Mouse (Mus musculus): ENCODE measurements around the gene Gm20422. TPM values are rescaled to one million over a fixed set of nuclear protein-coding genes. Genes with fewer than 3 reads are reported as not detected.

Gene Gm20422
- polyA plus RNA-seq (2014; fragmentation: Nextera tagmentation; extraction: Ambion mirVana), result 1.4 and 1.6 TPM in 2 replicates

DNA sequence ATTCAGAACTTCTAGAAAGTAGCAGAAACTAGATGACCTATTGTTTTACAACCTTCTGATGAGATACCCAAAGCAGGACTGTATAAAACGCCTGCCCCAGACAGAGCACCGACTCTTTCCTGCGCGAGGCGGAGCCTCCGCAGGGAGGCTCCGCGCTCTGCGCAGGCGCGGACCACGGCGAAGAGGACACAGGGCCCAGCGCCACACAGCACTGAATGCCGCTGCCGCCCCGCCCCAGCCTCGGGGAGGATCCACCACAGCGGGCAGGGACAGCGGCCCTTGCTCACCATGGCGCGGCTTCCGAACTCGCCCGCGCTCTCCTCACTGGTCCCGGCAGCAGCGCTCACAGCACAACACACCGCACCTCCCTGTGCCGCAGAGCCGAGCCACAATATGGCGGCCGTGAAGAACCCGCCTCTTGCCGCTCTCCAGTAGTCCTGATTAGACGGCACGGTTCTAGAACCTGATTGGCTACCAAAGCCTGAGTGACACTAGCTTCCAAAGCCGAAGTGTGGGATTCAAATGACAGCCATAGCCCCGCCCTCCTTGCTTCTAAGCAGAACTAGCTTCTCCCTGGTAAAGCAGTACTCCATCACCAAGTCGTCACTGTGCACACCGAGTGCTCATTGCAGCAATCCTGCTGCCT lies at the start of gene Gm20422:
TSS of gene Gm20422 (minus strand) at position 384 of the 646 bp plus-strand sequence.
- Histone ChIP-seq H3K4me2 (peak within 1 kb of the TSS; percentile 72), H3K9ac (ENCODE audit: low read length) (peak within 1 kb of the TSS; percentile 92), H3K4me1 (ENCODE audit: control insufficient read depth, insufficient read depth, low read length) (peaks cover 15% of the 10 kb centered on the region), H3K36me3 (ENCODE audit: control insufficient read depth, insufficient read depth, low read length) (no peaks in the 10 kb centered on the region), H3K9me3 (ENCODE audit: control insufficient read depth, low read length) (no peaks in the 10 kb centered on the region), H3K27ac (ENCODE audit: low read depth, low read length) (peak within 1 kb of the TSS; percentile 97), H3K27me3 (ENCODE audit: control insufficient read depth, insufficient read depth, low read length) (no peaks in the 10 kb centered on the region), H3K4me3 (ENCODE audit: low read depth, low read length) (peak within 1 kb of the TSS; percentile 71)
- ATAC-seq (ENCODE audit: low FRiP score), result peak; percentile 100
- DNase-seq (ENCODE audit: low spot score, missing footprints), result peak; percentile 99
- WGBS, result under 1% methylated on average over 41 of the region's 41 CpGs

DNA sequence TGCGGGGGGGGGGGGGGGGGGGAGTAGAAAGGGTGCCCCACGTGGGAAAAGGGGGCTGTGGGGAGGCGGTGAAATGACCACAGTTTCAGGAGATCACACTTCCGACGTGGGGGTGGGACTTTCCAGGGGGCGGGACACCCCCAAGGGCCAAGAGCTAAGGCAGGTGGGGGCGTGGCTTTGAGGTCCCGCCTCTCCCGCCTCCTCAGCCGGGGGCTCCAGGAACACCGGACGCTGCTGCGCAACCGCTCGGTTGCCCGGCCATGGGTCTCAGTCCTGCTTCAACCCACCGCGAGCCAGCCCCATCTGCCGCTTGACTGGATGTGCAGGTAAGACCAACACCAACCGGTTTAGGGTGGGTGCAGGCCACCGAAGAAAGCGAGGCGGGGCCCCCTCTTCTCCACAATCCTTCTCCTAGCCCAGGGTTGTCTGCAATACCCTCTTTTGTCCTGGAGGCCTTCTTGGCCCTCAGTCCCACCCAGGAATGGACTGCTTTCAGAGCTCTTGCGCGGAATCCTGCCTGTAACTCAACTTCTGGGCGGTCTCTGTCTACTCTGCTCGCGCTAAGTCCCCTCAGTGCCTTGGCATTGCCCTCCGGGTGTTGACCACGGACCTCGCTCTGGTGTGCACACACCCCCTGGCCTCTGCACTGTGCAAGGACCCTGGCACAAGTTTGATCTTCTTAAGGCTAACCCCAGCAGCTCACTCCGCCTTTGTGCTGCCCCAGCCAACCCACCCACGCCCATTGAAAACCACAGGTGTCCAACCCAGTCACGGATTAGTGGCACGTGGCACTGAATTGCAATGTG lies 47.9 kb upstream of the Gm20422 start, which contains the start of gene Lpar2:
TSS of gene Lpar2 (plus strand) at position 44 of the 806 bp plus-strand sequence.
- 2% methylated on average over 33 of the region's 35 CpGs for WGBS
- peak within 1 kb of the TSS; percentile 45 for H3K4me3 ChIP-seq (ENCODE audit: low read depth, low read length)
- DNase-seq (ENCODE audit: low spot score, missing footprints) (peak; percentile 97), ATAC-seq (ENCODE audit: low FRiP score) (peak; percentile 83)
- no peaks in the 10 kb centered on the region; the same call in 1 of the 2 replicates for H3K27me3 ChIP-seq (ENCODE audit: control insufficient read depth, insufficient read depth, low read length)
- H3K36me3 ChIP-seq (ENCODE audit: control insufficient read depth, insufficient read depth, low read length), result no peaks in the 10 kb centered on the region; the same call in 1 of the 2 replicates
- peaks cover 11% of the 10 kb centered on the region for H3K4me1 ChIP-seq (ENCODE audit: control insufficient read depth, insufficient read depth, low read length)
- peak within 1 kb of the TSS; percentile 79 for H3K4me2 ChIP-seq
- peak within 1 kb of the TSS; percentile 63 for H3K9ac ChIP-seq (ENCODE audit: low read length)
- no peak within 1 kb of the TSS; the same call in 1 of the 2 replicates for H3K27ac ChIP-seq (ENCODE audit: low read depth, low read length)
- H3K9me3 ChIP-seq (ENCODE audit: control insufficient read depth, low read length), result no peaks in the 10 kb centered on the region

DNA sequence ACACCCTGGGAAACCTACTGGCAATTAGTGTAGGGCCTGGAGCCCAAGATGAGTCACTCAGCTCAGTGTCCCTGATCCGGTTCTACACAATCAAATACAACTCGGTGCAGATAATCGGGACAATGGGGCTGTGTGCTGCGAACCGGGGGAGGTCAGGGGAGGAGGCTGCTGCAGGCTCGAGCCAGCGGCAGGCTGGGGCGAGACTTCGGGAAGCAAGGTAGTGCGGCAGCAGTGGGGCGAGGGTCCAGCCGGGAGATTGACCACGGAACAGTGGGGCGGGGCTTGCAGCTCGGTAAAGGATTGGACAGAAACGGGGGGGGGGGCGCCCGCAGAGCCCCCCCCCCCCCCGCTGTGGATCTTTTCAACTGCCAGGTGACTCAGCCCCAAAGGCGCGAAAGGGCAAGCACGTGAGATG lies 47.3 kb upstream of the Gm20422 start:
- H3K4me1 ChIP-seq (ENCODE audit: control insufficient read depth, insufficient read depth, low read length), result peaks cover 11% of the 10 kb centered on the region
- H3K36me3 ChIP-seq (ENCODE audit: control insufficient read depth, insufficient read depth, low read length), result no peaks in the 10 kb centered on the region; the same call in 1 of the 2 replicates
- peak overlapping the region; percentile 63 for H3K9ac ChIP-seq (ENCODE audit: low read length)
- H3K27ac ChIP-seq (ENCODE audit: low read depth, low read length), result no peak overlapping the region
- H3K9me3 ChIP-seq (ENCODE audit: control insufficient read depth, low read length), result no peaks in the 10 kb centered on the region
- no peaks in the 10 kb centered on the region; the same call in 1 of the 2 replicates for H3K27me3 ChIP-seq (ENCODE audit: control insufficient read depth, insufficient read depth, low read length)
- peak; percentile 65 for ATAC-seq (ENCODE audit: low FRiP score)
- peak; percentile 91 for DNase-seq (ENCODE audit: low spot score, missing footprints)
- peak overlapping the region; percentile 45 for H3K4me3 ChIP-seq (ENCODE audit: low read depth, low read length)
- 2% methylated on average over 11 of the region's 22 CpGs for WGBS
- H3K4me2 ChIP-seq, result peak overlapping the region; percentile 79

GRCm38 (mm10) chr8:69820466-69820865 lies 45.8 kb upstream of the Gm20422 start:
- Histone ChIP-seq H3K4me3 (ENCODE audit: low read depth, low read length) (no peak overlapping the region), H3K36me3 (ENCODE audit: control insufficient read depth, insufficient read depth, low read length) (no peaks in the 10 kb centered on the region), H3K4me2 (no peak overlapping the region), H3K9me3 (ENCODE audit: control insufficient read depth, low read length) (no peaks in the 10 kb centered on the region), H3K27me3 (ENCODE audit: control insufficient read depth, insufficient read depth, low read length) (no peaks in the 10 kb centered on the region; the same call in 1 of the 2 replicates), H3K9ac (ENCODE audit: low read length) (no peak overlapping the region), H3K4me1 (ENCODE audit: control insufficient read depth, insufficient read depth, low read length) (peaks cover 11% of the 10 kb centered on the region), H3K27ac (ENCODE audit: low read depth, low read length) (no peak overlapping the region)
- ATAC-seq (ENCODE audit: low FRiP score), result no peak
- no peak for DNase-seq (ENCODE audit: low spot score, missing footprints)
- 89% methylated on average over 9 of the region's 9 CpGs for WGBS

- Histone ChIP-seq H3K4me1 (ENCODE audit: control insufficient read depth, insufficient read depth, low read length) (no peaks in the 10 kb centered on the region), H3K4me2 (no peak overlapping the region), H3K36me3 (ENCODE audit: control insufficient read depth, insufficient read depth, low read length) (peaks cover 2% of the 10 kb centered on the region; the same call in 1 of the 2 replicates), H3K9ac (ENCODE audit: low read length) (no peak overlapping the region), H3K4me3 (ENCODE audit: low read depth, low read length) (no peak overlapping the region), H3K27ac (ENCODE audit: low read depth, low read length) (no peak overlapping the region), H3K9me3 (ENCODE audit: control insufficient read depth, low read length) (no peaks in the 10 kb centered on the region), H3K27me3 (ENCODE audit: control insufficient read depth, insufficient read depth, low read length) (no peaks in the 10 kb centered on the region; the same call in 1 of the 2 replicates)
- no peak for ATAC-seq (ENCODE audit: low FRiP score)
- 98% methylated on average over 4 of the region's 4 CpGs for WGBS
- no peak for DNase-seq (ENCODE audit: low spot score, missing footprints)
Observed at GRCm38 (mm10) chr8:69815396-69815795, 40.7 kb upstream of the Gm20422 start.

DNA sequence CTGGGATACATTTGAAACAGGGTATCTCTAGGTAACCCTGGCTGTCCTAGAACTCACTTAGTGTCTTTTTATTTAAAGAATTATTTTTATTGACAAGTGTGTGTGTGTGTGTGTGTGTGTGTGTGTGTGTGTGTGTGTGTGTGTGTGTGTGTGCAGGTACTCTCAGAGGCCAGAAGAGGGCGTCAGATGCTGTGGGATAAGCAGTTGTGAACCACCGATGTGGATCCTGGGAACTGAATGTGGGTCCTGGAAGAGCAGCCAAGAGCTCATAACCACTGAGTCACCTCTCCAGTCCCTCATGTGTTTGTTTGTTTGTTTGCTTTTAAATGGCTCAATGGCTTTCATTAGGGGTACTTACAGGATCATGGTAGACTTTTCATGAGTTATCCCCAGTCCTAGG lies 40.2 kb upstream of the Gm20422 start:
- Histone ChIP-seq H3K4me3 (ENCODE audit: low read depth, low read length) (no peak overlapping the region), H3K27ac (ENCODE audit: low read depth, low read length) (no peak overlapping the region), H3K36me3 (ENCODE audit: control insufficient read depth, insufficient read depth, low read length) (peaks cover 2% of the 10 kb centered on the region; the same call in 1 of the 2 replicates), H3K9me3 (ENCODE audit: control insufficient read depth, low read length) (no peaks in the 10 kb centered on the region), H3K27me3 (ENCODE audit: control insufficient read depth, insufficient read depth, low read length) (no peaks in the 10 kb centered on the region), H3K4me1 (ENCODE audit: control insufficient read depth, insufficient read depth, low read length) (no peaks in the 10 kb centered on the region), H3K9ac (ENCODE audit: low read length) (no peak overlapping the region), H3K4me2 (no peak overlapping the region)
- ATAC-seq (ENCODE audit: low FRiP score) (no peak), DNase-seq (ENCODE audit: low spot score, missing footprints) (no peak)
- 82% methylated on average over 2 of the region's 2 CpGs for WGBS

- no peak overlapping the region for H3K9ac ChIP-seq (ENCODE audit: low read length)
- peak; percentile 67 for DNase-seq (ENCODE audit: low spot score, missing footprints)
- no peak overlapping the region for H3K27ac ChIP-seq (ENCODE audit: low read depth, low read length)
- H3K27me3 ChIP-seq (ENCODE audit: control insufficient read depth, insufficient read depth, low read length), result no peaks in the 10 kb centered on the region
- ATAC-seq (ENCODE audit: low FRiP score), result no peak
- peaks cover 33% of the 10 kb centered on the region for H3K36me3 ChIP-seq (ENCODE audit: control insufficient read depth, insufficient read depth, low read length)
- peaks cover 6% of the 10 kb centered on the region; the same call in 1 of the 2 replicates for H3K4me1 ChIP-seq (ENCODE audit: control insufficient read depth, insufficient read depth, low read length)
- no peak overlapping the region for H3K4me3 ChIP-seq (ENCODE audit: low read depth, low read length)
- no peak overlapping the region for H3K4me2 ChIP-seq
- WGBS, result 73% methylated on average over 3 of the region's 3 CpGs
- H3K9me3 ChIP-seq (ENCODE audit: control insufficient read depth, low read length), result no peaks in the 10 kb centered on the region
Observed at GRCm38 (mm10) chr8:69809820-69810219, 35.1 kb upstream of the Gm20422 start.

DNA sequence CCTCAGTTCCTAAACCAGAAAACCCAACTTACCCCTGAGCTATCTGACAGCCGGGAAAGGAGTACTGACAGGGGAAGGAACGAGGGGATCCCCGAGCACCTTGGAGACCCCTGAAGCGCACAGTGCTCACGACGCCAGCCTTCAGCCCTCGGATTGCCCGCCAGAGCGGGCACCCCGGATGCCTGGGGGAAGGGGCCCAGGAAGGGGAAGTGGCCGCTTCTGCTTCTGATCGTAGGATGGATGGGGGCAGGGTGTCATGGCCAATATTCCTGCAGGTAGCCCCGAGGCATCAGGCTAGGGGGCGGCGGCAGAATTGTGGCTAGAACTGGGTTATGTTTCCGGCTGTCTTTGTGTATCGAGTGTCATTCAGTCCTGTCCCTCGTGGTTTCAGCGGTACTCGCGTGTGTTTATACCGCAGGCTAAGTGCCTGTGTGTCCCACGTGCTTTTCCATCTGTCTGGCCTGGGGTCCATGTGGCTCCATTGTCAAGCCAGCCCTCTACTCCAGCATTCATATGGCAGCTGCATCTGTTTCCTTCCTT lies 34.2 kb upstream of the Gm20422 start:
- Histone ChIP-seq H3K27ac (ENCODE audit: low read depth, low read length) (no peak overlapping the region; the same call in 1 of the 2 replicates), H3K27me3 (ENCODE audit: control insufficient read depth, insufficient read depth, low read length) (no peaks in the 10 kb centered on the region), H3K4me3 (ENCODE audit: low read depth, low read length) (peak overlapping the region; percentile 48), H3K9ac (ENCODE audit: low read length) (peak overlapping the region; percentile 65), H3K36me3 (ENCODE audit: control insufficient read depth, insufficient read depth, low read length) (peaks cover 31% of the 10 kb centered on the region), H3K9me3 (ENCODE audit: control insufficient read depth, low read length) (no peaks in the 10 kb centered on the region), H3K4me2 (peak overlapping the region; percentile 61), H3K4me1 (ENCODE audit: control insufficient read depth, insufficient read depth, low read length) (peaks cover 6% of the 10 kb centered on the region; the same call in 1 of the 2 replicates)
- ATAC-seq (ENCODE audit: low FRiP score), result peak; percentile 62
- DNase-seq (ENCODE audit: low spot score, missing footprints), result peak; percentile 85
- 6% methylated on average over 23 of the region's 23 CpGs for WGBS

Data from midbrain, embryonic 11.5 days (tissue).